Mouse (Mus musculus): Measurements from ENCODE around the gene 2310039H08Rik.
A peak's percentile ranks its signal among the peaks of the same experiment; 100 is the strongest.
"Not testable (repeated sequence)": the region's sequence is repeated elsewhere in the genome, so short reads cannot be mapped to it uniquely, and the experiment has no call there.

Gene 2310039H08Rik

DNA sequence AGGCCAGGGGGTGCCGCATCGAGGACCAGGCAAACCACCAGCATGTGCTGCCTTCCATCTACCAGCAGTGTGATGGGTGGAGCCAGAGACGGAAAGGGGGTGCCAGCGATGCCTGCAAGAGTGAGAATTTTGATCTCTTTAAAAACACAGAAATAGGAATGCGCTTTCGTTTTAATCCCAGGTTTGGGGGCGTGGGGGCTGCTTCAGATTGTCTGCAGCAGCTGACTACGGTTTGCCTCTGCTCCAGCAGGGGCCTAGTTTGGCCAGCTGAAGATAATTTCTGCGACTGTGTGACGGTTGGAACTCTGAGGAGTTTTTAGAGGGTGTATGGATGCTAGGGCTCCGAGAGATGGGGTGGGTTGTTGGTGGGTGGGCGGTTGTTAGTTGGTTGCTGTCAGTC, 13.7 kb upstream of the 2310039H08Rik start:
- ATAC-seq (ENCODE audit: low TSS enrichment), result peak; percentile 69; the same call in 1 of the 2 replicates

DNA sequence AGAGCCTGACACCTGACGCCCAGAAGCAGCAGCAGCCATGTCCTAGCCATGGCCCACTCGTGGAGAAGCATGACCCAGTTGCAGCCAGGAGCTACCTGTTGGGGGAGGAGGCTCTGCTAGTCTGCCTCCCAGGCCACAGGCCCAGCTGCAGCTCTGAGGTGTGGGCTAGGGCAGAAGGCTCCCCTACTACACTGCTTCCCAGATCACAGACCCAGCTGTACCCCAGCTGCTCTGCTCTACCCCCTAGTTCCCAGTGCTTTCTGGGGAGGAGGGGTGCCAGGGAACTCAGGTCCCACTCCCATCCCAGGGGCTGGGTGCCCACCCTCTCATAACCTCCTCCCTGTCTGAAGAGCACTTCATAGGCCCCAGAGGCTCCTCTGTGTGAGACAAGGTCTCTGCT, 8.9 kb upstream of the 2310039H08Rik start, which contains the start of gene Ptcra:
Ptcra (minus strand) TSS at position 169 of the 400 bp plus-strand sequence.
- no peak for ATAC-seq (ENCODE audit: low TSS enrichment)

DNA sequence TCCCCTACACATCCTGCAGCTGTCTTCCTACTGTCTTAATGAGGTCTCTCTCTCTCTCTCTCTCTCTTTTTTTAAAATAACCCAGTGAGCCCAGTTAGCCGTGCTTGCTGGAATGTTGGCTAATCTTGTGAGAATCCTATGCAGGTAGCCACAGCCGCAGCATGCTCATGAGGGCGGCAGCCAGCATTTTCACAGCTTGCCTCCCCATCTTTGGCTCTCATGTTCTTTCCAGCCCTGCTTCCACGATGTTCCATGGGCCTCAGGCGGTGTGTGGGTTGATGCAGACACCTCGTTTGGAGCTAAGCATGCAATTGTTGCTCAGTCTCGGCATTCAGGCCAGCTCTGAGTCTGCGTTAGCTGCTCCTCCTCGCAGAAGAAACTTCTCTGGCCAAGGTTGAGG, 7.5 kb upstream of the 2310039H08Rik start:
- ATAC-seq (ENCODE audit: low TSS enrichment), result peak; percentile 95

DNA sequence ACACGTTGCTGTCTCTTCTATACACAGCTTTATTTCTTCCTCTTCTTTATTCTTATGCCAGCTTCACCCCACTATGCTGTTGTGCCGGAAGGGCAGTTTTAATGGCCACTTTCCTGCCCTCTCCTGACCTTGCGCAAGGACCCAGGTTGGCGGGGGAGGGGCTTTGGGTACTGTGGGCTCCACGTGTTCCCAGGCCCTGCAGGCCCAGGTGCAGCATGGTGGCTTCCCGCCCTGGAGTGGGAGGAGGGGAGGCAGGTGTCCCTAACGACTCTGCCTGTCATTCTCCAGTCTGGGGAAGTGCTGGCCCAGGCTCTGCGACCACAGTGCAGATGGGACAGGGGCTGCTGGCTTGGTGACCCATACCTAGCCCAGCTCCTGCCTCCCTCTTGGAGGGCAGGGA, 4.6 kb upstream of the 2310039H08Rik start:
- ATAC-seq (ENCODE audit: low TSS enrichment), result no peak

DNA sequence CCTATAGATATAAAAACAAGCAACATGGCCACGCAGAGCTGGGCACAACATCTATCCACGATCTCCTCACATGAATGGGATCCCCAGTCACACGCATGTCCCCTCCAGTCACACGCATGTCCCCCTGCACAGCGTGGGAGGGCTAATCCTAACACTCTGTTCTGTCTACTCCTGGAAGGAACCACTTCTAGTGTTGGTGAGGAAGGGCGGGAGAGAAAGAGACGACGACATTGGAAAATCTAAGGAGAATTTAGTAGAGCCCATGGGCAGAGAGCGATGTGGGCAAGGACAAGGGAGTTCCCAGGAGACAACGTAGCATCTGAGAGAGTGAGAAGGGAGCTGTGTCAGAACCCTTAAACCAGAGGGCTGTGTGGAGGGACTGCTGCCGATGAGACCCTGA, 1.9 kb upstream of the 2310039H08Rik start:
- ATAC-seq (ENCODE audit: low TSS enrichment), result no peak

DNA sequence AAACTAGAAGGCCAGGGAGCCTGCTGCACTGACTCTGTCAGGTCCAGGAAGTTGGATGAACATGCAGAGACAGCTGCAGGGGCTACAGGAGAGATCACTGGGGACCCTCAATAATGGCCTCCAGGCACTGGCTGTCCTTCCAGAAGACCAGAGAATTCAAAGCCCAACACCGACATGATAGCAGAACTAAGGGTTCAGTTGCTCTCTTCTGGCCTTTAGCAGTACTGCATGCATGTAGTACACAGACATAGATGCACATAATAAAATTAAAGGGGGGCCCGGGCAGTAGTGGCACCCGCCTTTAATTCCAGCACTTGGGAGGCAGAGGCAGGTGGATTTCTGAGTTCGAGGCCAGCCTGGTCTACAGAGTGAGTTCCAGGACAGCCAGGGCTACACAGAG, 1.4 kb upstream of the 2310039H08Rik start:
- no peak for ATAC-seq (ENCODE audit: low TSS enrichment)

DNA sequence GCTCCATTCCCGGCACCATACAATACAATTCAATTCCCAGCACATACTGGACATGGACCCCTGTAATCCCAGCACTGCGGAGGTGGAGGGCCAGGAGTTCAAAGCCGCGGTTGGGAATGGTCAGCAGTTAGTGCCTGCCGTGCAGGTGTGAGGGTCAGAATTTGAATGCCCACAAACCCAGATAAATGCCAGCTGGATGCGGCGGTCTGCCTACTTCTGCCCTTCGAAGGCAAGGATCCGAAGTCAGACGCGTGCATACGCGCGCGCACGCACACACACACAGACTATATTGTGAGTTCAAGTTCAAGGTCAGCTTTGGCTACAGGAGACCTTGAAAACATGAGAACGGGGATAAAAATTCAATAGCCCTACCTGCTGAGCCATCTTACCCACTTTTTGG, 819 bp upstream of the 2310039H08Rik start:
- no peak for ATAC-seq (ENCODE audit: low TSS enrichment)

DNA sequence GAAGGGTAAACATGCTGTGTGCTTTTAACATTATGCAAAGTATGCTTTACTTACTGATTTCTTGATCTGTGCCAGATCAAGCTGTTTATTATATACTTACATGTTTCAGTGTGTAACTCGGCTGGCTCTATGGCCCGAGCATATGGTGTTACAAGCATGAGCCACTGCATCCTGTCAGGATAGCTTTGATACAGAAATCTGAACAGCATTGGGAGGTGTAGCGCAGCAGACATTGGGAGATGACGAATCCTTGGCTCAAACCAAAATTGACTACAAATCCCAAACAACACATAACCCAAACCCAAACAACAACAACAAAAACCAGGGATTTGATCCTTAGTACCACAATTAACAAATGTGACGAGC, 414 bp upstream of the 2310039H08Rik start:
- peak; percentile 14; the same call in 1 of the 2 replicates for ATAC-seq (ENCODE audit: low TSS enrichment)

DNA sequence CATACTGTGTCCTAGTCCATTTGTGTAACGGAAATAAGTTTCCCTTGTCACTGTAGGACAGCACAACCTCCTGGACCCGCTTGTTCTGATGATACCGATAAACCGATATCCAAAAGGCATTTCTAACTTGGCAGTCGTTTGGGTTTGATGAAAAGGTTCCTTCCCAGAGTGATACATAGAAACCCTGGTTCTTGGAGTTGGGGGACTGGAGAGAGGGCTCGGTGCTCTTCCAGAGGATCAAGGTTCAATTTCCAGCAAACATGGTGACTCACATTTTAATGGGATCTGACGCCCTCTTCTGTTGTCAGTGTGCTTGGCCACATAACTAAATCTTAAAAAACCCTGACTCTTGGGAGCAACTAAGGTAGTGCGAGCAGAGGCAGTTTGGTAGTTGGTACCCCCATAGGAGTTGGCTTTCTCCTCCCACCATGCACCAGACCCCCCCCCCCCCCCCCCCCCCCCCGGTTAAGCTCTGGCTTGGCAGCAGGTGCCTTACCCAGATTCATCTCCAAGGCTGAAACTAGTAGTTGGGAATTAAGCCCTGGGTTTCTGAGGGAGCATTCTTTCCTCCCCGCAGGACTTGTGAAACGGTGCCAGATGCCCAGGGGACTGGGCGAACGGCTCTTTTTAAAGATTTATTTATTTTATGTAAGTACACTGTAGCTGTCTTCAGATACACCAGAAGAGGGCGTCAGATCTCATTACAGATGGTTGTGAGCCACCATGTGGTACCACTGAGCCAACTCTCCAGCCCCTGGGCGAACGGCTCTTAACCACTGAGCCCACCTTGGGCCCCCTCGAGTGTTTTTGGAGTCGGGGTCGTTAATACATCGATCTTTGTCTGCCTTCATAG, 1.1 kb downstream of the 2310039H08Rik start:
- peak; percentile 22; the same call in 1 of the 2 replicates for ATAC-seq (ENCODE audit: low TSS enrichment)

DNA sequence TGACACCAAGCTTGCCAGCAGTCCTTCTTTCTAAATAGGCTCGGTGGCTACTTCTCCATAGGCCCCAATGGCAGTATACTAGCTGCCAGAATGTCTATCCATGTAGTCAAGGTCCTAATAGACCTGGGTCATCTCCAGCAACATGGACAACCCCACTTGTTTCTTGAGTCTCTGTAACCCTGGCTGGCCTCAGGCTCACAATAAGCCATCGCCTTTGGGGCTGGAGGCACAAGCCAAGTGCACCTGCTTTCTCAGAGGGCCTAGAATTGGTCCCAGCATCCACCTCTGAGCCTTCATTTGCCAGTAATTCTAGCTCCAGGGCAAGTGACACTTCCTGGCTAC, 1.7 kb downstream of the 2310039H08Rik start:
- no peak for ATAC-seq (ENCODE audit: low TSS enrichment)

DNA sequence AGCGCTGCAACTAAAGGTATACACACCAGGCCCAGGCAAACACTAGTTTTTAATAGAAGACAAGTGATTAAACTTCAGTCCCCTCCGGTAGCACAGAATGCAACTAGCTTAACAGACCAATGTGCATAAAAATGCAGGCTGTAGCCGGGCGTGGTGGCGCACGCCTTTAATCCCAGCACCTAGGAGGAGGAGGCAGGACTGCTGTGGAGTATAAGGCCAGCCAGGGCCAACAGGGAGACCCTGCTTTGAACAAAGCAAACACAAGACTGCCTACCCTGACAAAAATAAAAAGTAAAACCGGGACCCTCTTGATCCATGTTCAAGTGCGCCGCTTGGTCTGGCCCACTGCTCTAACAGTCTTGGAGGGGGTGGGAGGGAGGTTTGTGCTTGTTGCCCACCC, 2.6 kb downstream of the 2310039H08Rik start:
- ATAC-seq (ENCODE audit: low TSS enrichment), result no peak

DNA sequence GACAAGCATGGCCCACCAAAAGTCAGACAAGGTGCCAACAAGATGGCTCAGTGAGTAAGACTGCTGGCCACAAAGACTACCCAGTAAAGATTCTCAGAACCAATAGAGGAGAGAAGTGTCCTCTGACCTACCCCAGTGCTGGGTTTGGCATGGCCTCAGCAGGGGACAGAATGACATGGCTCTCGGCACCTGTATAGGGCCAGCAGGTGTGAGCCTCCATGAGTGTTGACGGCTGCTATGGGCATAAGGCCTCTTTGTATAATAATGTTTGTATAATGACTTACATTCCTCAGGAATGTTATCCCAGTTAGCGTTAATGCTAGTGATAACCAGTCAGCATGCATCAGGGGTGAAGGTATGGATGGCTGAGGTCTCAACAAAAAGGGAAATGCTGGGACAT, 3.7 kb downstream of the 2310039H08Rik start:
- no peak for ATAC-seq (ENCODE audit: low TSS enrichment)

DNA sequence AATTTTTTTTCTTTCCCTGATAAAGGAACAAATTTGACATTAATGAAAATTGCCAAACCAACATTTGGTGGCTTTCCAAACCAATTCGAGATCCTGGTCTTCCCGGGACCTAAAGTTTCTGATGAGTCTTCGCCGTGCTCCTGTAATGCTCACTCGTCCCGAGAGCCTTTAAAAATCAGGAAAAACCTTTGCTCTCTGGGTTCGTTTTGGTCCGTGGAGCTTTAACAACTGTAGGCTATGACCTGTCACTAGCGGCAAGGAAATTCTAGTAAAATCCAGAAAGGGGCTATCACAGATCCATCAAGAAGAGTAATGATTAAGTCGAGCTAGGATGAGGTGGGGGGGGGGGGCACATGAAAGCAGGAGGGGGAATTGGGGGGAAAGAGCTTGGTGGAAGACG, 9.4 kb downstream of the 2310039H08Rik start:
- ATAC-seq (ENCODE audit: low TSS enrichment), result no peak

DNA sequence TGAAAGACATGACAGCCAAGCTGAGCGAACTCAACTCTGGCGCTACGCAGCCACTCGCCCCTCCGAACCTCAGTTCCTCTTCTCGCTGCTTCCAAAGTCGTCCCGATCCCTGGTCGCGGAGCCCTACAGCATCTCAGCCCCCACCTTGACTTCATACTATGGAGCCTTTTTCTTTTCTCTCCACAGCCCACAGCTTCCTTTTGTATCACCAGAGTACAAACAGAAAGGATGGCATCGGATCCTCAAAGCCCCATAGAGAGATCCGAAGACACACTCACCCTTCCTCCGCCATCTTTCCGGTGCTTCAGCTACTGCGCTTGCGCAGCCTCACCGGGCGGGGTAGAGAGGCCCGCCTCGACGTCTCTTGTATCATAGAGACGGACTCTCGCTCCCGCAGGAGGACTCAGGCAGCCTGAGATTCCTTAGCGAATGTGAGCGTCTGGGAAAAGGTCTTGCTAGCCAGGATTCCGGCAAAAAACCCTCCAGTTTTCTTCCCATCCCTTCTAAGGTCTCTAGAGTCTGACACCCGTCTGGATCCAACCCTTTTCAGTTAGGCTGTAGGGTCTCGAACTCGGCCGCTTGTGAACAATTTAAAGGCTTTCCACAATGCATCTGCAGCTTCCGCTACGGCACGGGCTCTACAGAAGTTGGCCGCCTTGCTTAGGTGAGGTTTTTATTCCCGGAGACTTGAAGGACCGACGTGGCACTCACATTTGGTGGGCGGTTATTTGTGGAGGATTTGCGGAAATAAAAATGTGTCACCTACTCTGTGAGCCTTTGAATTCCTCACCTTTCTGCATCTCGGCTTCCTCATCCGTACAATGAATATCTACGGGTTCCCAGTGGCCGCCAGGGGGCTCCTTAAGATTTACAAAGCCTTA, 10.1 kb downstream of the 2310039H08Rik start, which contains the start of gene Rpl7l1:
Rpl7l1 (minus strand) TSS at position 332 of the 881 bp plus-strand sequence.
- ATAC-seq (ENCODE audit: low TSS enrichment), result peak; percentile 97

DNA sequence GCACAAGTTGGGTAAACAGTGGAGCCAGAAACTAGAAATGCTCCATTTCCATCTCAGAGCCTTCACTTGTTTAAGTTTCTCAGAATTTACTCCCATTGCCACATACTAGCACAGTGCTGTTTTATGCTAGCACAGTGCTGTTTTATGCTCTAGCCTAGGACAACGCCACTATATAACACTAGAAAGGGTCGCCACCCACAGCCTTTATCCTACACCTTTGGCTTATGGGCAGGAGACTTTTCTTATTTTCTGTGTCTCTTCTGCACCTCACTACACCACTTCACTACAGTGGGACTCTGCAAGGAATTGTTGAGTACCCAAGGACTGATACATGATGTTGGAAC, 10.8 kb downstream of the 2310039H08Rik start:
- ATAC-seq (ENCODE audit: low TSS enrichment), result no peak

DNA sequence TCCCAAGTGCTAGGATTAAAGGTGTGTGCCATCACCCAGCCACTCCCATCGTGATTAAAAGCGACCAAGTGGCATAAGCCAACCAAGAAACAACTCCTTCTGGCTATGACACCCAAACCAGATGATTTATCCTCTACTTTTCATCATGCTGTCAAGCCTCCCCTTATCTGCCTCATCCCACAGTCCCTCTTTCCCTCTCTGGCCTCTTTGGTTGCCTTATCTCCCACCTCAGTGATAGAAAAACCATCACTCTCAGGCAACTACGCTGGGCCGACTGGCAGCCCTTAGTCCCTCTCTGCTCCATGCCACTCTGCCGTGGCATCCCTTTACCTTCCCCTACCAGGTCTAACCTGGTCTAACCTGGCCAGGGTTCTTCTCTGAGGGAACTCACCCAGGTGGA, 14.5 kb downstream of the 2310039H08Rik start:
- ATAC-seq (ENCODE audit: low TSS enrichment), result no peak

DNA sequence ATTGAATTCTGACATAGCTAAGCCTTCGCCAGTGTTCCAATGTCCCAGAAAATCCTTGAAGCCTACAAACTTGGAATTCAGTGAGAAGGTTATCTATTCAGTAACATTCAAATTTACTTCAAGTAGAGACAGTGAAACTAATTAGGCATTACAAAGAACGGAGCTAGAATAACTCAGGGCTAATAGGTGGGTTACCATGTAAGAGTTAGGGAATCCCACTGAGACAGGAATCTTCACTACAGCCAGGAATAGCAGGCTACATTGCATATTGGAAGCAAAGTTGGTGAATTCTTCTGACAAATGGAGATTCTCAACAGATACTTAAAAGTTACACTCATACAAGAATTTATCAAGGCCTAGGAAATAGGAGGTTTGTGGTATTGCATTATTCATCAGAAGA, 15.5 kb downstream of the 2310039H08Rik start:
- not testable (repeated sequence) for ATAC-seq (ENCODE audit: low TSS enrichment)

DNA sequence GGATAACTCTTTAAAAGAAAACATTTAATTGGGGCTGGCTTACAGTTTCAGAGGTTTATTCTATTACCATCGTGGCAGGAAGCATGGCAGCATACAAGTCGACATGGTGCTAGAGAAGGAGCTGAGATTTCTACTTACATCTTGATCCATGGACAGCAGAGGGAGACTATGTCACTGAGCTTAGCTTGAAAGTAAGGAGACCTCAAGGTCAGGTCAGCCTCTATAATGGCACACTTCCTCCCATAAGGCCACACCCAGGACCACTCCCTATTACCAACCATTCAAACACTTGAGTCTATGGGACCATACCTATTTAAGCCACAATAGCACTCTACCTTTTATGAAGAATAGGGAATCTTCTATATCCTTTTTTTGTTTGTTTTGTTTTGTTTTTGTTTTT, 20.5 kb downstream of the 2310039H08Rik start:
- no peak for ATAC-seq (ENCODE audit: low TSS enrichment)

DNA sequence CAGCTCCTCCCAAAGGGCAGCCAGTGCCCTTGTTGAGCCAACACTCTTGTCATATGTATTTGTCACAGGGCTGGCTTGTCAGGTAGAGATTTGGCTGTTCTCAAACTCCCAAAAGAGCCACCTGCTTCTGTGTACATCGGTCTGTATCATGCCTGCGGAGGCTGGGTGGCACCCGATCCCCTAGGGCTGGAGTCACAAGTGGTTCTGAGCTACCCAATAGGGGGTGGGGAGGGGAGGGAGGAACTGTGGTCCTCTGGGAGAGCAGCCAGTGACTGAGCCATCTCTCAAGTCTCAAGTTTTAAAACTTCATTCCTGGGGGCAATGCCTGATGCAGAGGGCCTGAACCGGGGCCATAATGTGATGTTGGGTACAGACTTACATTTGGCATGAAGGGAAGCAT, 24.3 kb downstream of the 2310039H08Rik start:
- ATAC-seq (ENCODE audit: low TSS enrichment), result no peak

DNA sequence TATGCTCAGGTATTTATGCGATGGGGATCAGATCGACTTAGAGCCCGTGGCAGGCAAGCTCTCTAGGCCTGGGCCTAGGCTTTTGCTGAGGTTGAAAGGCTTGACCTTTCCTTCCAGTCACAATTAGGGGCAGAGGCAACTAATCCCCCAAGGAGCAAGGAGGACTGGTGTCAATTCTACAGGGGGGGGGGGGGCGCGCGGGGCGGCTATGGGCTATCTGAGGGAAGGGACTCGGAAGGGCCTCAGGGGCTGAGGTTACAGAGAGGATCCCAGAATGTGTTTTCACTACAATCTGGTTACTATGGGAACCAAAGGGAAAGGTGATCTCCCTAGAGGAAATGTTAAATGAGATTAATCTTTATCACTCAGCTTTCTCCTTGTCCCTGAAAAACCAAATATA, 25.0 kb downstream of the 2310039H08Rik start:
- no peak for ATAC-seq (ENCODE audit: low TSS enrichment)

DNA sequence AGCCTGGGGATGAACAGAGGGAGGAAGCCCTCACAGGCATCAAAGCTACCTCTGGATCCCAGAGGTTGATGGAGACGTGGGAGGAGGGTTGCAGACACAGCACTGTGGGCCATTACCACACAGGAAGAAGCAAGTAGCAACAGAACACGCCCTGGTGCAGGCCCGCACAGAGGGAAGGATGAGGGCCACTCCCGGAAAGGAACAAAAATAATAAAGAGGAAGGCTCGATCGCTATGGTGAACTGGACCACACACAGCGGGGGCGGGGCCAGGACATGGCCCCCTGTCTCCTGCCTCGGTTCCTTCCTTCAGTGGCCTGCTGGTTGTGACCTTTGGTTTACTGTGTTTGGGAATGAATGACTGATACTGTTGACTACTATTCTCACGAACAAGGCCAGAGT, 27.2 kb downstream of the 2310039H08Rik start:
- no peak for ATAC-seq (ENCODE audit: low TSS enrichment)

DNA sequence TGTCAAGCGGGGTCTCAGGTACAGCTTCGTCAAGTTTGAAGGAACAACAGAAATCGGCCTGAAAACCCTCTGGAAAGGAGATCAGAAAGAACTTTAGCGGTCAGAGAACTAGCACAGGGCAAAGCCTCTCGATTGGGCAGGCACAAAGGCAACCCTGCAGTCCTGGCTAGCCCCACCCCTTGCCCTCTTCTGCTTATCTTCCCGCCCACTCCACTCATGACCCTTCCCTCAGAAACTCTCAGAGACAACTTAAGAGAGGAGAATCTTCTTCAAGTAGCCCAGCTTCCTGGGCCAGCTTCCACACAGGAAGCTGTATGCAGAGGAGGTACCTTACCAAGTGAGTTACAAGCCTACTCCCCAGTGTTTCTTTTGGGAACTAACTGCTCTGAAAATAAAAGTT, 29.3 kb downstream of the 2310039H08Rik start:
- no peak for ATAC-seq (ENCODE audit: low TSS enrichment)

DNA sequence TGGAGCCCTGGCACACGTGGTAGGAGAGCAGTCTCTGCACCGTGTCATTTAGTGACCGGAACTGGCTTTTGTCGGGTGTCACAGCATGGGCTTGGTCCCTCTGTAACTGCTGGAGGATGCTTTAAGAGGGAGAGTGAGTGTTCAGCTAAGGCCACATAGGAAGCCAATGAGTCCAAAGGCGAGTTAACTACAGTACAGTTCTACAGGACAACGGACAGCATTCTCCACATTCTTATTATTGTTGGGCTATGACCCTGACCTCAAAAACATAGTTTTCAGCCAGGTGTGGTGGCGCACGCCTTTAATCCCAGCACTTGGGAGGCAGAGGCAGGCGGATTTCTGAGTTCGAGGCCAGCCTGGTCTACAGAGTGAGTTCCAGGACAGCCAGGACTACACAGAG, 35.9 kb downstream of the 2310039H08Rik start:
- no peak for ATAC-seq (ENCODE audit: low TSS enrichment)

Data from frontal cortex, adult (tissue).